Mouse (Mus musculus) urinary bladder, postnatal 0 days (tissue): ENCODE results near the gene Rad9b. TPM values are rescaled to one million over a fixed set of nuclear protein-coding genes. Genes with fewer than 3 reads are reported as not detected.

Source experiments
- polyA plus RNA-seq: library from polyadenylated mRNA; unstranded; fragments of >200 nt; fragmentation: Nextera tagmentation; extraction: Ambion mirVana; gene quantifications from 2 replicates; pipeline ENCODE4 v1.2.1, GENCODE M21; 2015

Gene Rad9b
- polyA plus RNA-seq = 4.2 and 4.7 TPM in 2 replicates

DNA sequence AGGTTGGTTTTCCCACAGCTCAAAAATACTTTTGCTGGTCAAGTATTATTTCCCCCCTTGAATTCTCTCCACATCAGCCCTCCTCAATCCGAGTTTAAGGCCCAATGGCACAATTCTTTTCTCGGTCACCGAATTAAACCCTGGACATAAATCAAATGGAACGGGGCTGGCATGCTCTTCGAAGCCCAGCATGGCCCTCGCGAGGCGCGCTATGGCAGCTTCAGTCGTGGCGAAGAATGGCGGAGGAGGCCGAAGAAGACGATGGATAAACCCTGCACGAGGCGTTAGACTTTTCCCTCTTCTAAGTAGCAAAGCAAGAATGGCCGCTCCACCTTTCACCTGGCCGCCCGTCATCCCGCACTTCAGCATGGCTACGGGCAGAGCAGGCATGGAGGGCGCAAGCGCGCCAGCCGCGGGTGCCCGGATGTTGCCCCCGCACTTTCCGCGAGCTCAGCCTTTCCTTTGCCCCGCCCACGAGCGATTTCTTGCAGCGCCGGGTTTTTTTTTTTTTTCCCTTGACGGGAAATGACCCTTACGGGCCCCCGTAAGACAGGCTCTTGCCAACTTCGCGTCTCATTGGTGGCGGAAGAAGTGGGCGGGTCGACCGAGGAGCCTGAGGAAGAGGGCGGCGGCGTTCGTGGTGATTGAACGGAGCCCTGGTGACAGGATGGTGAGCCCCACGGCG lies at the start of gene Rad9b, which contains the start of gene Vps29:
Rad9b (minus strand) TSS at position 427 of the 685 bp plus-strand sequence.
Vps29 (plus strand) TSS at position 563 of the 685 bp plus-strand sequence.

DNA sequence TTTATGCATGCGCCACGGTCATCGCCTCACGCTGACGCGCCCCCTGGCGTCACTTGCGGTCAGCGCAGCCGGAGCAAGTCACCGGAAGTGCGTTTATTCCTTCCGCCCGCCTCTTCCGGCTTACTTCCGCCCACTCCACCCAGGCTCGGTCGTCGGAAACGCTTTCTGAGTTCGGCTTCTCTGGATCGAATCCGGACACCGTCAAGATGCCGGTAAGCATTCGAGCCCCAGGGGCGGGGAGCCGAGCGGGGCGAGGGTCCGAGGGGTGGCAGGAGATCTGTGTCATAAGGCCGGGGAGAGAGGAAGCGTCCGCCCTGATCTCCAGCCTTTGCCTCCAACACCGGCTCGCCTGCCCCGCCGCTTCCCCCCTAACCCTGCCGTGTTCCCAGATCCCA lies 37.8 kb upstream of the Rad9b start, which contains the start of gene Arpc3:
Arpc3 (plus strand) TSS at position 93 of the 395 bp plus-strand sequence.

DNA sequence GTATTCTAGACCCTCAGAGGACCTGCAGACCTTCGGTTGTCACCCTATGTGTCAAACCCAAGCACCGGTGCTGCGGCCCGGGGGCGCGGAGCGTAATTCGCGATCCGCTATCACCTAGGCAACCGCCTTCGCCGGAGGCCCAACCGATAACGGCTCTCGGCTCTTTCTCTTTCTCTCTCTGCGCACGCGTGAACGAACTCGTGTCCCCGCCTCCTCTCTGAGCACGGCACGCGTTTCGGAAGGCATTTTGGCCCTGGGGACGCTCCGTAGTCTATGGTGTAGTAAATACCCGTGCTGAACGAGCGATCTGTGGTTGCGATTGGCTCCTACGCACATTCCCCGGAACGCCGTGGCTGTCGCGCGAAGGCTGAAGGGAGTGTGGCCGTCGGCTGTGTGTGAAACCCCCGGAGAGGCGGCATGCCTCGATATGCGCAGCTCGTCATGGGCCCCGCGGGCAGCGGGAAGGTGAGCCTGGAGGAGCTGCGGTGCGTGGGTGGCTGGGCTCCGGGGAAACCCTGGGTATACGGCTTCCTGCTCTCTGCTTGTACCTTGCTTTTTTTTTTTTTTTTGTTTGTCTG lies 18.2 kb upstream of the Rad9b start, which contains the start of gene Fam216a:
Fam216a (minus strand) TSS at position 173 of the 578 bp plus-strand sequence.

DNA sequence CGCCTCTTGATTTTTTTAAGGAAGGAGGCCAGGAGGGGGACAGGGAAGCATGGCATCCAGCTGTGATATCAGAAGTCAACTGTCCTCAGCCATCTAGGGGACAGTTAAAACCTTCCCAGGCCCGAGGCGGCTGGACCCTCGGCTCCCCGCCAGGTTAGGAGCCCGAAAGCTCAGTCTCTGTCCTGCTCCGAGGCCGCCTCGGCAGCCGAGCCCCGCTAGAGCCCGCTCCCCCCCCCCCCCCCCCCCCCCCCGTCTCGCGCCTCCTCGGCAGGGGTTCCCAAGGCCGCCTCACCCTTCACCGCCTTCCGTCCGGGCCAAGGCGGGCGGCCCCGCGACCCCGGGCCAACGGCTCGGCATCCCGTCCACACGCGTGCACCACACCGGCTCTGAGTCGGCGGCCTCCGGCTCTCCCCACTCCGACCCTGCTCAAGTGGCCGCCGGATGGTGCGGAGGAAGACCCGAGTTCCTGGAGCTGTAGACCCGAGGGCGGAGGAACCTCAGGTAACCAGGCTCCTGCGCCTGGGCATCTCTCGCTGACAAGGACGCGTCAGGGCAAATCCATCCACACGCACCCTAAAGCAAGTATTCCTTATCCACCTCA lies 17.7 kb upstream of the Rad9b start, which contains the start of gene Gpn3:
Gpn3 (plus strand) TSS at position 286 of the 601 bp plus-strand sequence.

DNA sequence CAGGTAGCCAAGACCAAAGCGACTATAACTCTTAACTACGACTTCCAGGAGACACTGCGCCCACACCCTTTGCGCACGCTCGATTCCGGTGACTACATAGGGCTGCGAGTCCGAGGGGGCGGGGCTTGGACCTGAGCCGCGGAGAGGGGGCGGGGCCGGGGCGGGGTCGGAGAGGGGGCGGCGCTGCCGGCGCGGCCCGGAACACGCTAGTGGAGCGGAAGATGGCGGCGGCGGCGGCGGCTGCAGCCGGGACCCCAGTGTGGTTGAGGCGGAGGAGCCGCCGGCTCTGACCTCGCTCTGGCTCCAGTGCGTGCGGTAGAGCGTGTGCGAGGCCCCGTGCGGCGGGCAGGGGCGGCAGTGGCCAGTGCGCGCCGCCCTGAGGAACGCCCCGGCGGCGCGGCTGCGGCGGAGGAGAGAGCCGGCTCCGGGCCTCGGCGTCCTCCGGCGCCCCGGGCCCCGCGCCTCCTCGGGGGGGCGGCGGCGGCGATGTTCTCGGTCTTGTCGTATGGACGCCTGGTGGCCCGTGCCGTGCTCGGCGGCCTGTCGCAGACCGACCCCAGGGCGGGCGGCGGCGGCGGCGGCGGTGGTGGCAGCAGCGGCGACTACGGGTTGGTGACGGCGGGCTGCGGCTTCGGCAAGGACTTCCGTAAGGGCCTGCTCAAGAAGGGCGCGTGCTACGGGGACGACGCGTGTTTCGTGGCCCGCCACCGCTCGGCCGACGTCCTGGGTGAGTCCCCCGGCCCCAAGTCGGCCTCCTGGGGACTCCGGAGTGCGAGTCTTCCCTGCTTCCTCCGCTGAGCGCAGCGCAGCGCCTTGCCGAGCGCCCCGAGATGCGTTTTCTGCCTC lies 69.6 kb downstream of the Rad9b start, which contains the start of gene Pptc7:
Pptc7 (plus strand) TSS at position 183 of the 846 bp plus-strand sequence.

Other genes starting within 250 kb of the Rad9b start
- gene Ccdc63, start 213.4 kb downstream of the Rad9b start, polyA plus RNA-seq = 0.13 TPM in 1 of 2 replicates, not detected in the other
- gene Ppp1cc, start 196.0 kb downstream of the Rad9b start, polyA plus RNA-seq = 116 and 129 TPM in 2 replicates
- gene Hvcn1, start 147.4 kb downstream of the Rad9b start, polyA plus RNA-seq = 2.2 and 3.1 TPM in 2 replicates
- 3.7 and 4.0 TPM in 2 replicates for gene Tctn1, start 89.8 kb downstream of the Rad9b start, polyA plus RNA-seq
- gene Pptc7, start 69.9 kb downstream of the Rad9b start, polyA plus RNA-seq = 7.2 and 7.7 TPM in 2 replicates
- 232 and 251 TPM in 2 replicates for gene Vps29, start 136 bp upstream of the Rad9b start, polyA plus RNA-seq
- gene Gpn3, start 17.6 kb upstream of the Rad9b start, polyA plus RNA-seq = 33.9 and 36.5 TPM in 2 replicates
- gene Fam216a, start 18.1 kb upstream of the Rad9b start, polyA plus RNA-seq = 21.3 and 24.0 TPM in 2 replicates
- 110 and 122 TPM in 2 replicates for gene Arpc3, start 37.6 kb upstream of the Rad9b start, polyA plus RNA-seq
- gene Anapc7, start 67.5 kb upstream of the Rad9b start, polyA plus RNA-seq = 23.5 and 27.9 TPM in 2 replicates
- 83.6 and 86.4 TPM in 2 replicates for gene Atp2a2, start 148.0 kb upstream of the Rad9b start, polyA plus RNA-seq